Mouse (Mus musculus) hindbrain, embryonic 12.5 days (tissue): Measurements from ENCODE around the gene Lce1j. TPM values are rescaled to one million over a fixed set of nuclear protein-coding genes. Genes with fewer than 3 reads are reported as not detected.
"Not testable (repeated sequence)": the region's sequence is repeated elsewhere in the genome, so short reads cannot be mapped to it uniquely, and the experiment has no call there.

Source experiments
- ATAC-seq: fragments of 200-750 bp; cut with Nextera tagmentation; 2 replicates; pipeline ENCODE4 v1.8.0; 2017; ENCODE audit warnings: moderate TSS enrichment; ENCODE audit not compliant: low FRiP score
- H3K27ac ChIP-seq: fragments of 300-500 bp; sonication (generic); 2 replicates; pipeline ENCODE4 v1.5.1; 2016; ENCODE audit warnings: mild to moderate bottlenecking
- H3K27me3 ChIP-seq: fragments of 300-500 bp; sonication (generic); 2 replicates; pipeline ENCODE4 v1.6.1; 2016; ENCODE audit warnings: mild to moderate bottlenecking
- H3K36me3 ChIP-seq: fragments of 300-500 bp; sonication (generic); 2 replicates; pipeline ENCODE4 v1.6.1; 2016; ENCODE audit warnings: mild to moderate bottlenecking
- H3K4me1 ChIP-seq: fragments of 300-500 bp; sonication (generic); 2 replicates; pipeline ENCODE4 v1.6.1; 2016
- H3K4me2 ChIP-seq: fragments of 300-500 bp; sonication (generic); replicated peaks from 2 replicates; pipeline ENCODE4 v1.6.1; 2016; ENCODE audit warnings: mild to moderate bottlenecking
- H3K4me3 ChIP-seq: fragments of 300-500 bp; sonication (generic); 2 replicates; pipeline ENCODE4 v1.5.1; 2016; ENCODE audit warnings: mild to moderate bottlenecking
- H3K9ac ChIP-seq: fragments of 300-500 bp; sonication (generic); 2 replicates; pipeline ENCODE4 v1.6.1; 2016; ENCODE audit warnings: mild to moderate bottlenecking, moderate library complexity
- H3K9me3 ChIP-seq: fragments of 300-500 bp; sonication (generic); replicated peaks from 2 replicates; pipeline ENCODE4 v1.6.1; 2016; ENCODE audit warnings: mild to moderate bottlenecking
- WGBS: fragments of 180-500 bp; shearing (Covaris S2); methylation state at CpG from one replicate; pipeline ENCODE4 v1.1.7; 2016; 5-methylcytosine and 5-hydroxymethylcytosine counted together
- polyA plus RNA-seq: library from polyadenylated mRNA; unstranded; fragments of >200 nt; fragmentation: Nextera tagmentation; extraction: Ambion mirVana; gene quantifications from 2 replicates; pipeline ENCODE4 v1.2.1, GENCODE M21; 2016

Lce1j gene
- not detected in 2 replicates for polyA plus RNA-seq

- 95% methylated on average over 1 of the region's 1 CpGs for WGBS
- no peak within 1 kb of the TSS for H3K4me2 ChIP-seq
- no peaks in the 10 kb centered on the region for H3K27me3 ChIP-seq
- no peak within 1 kb of the TSS for H3K9ac ChIP-seq
- no peak within 1 kb of the TSS for H3K27ac ChIP-seq
- no peaks in the 10 kb centered on the region for H3K9me3 ChIP-seq
- H3K4me1 ChIP-seq: no peaks in the 10 kb centered on the region
- no peak for ATAC-seq
- no peaks in the 10 kb centered on the region for H3K36me3 ChIP-seq
- H3K4me3 ChIP-seq: no peak within 1 kb of the TSS
Measured at GRCm38 (mm10) chr3:92790414-92790813, at the start of gene Lce1j. Gene Lce1j (minus strand): TSS chr3:92790514.

- H3K4me3 ChIP-seq: no peak within 1 kb of the TSS
- H3K27ac ChIP-seq: no peak within 1 kb of the TSS
- no peaks in the 10 kb centered on the region for H3K4me1 ChIP-seq
- H3K9ac ChIP-seq: no peak within 1 kb of the TSS
- no peaks in the 10 kb centered on the region for H3K27me3 ChIP-seq
- H3K9me3 ChIP-seq: no peaks in the 10 kb centered on the region
- WGBS: 63% methylated on average over 1 of the region's 1 CpGs
- no peaks in the 10 kb centered on the region for H3K36me3 ChIP-seq
- no peak for ATAC-seq
- no peak within 1 kb of the TSS for H3K4me2 ChIP-seq
Measured at GRCm38 (mm10) chr3:92827108-92827507, 36.8 kb upstream of the Lce1j start, which contains the start of gene Kprp. Gene Kprp (minus strand): TSS chr3:92827247.

- H3K9ac ChIP-seq: no peak overlapping the region
- H3K36me3 ChIP-seq: no peaks in the 10 kb centered on the region
- no peak for ATAC-seq
- no peak overlapping the region for H3K4me3 ChIP-seq
- H3K27me3 ChIP-seq: no peaks in the 10 kb centered on the region
- no peaks in the 10 kb centered on the region for H3K9me3 ChIP-seq
- H3K27ac ChIP-seq: no peak overlapping the region
- no peaks in the 10 kb centered on the region for H3K4me1 ChIP-seq
- no peak overlapping the region for H3K4me2 ChIP-seq
- 52% methylated on average over 1 of the region's 1 CpGs for WGBS
Measured at GRCm38 (mm10) chr3:92825808-92826207, 35.5 kb upstream of the Lce1j start.

GRCm38 (mm10) chr3:92816036-92816435 lies 25.7 kb upstream of the Lce1j start:
- not testable (repeated sequence) for H3K27ac ChIP-seq, H3K36me3 ChIP-seq
- 96% methylated on average over 2 of the region's 2 CpGs for WGBS

GRCm38 (mm10) chr3:92815581-92815980 lies 25.3 kb upstream of the Lce1j start:
- 91% methylated on average over 3 of the region's 3 CpGs for WGBS
- H3K27me3 ChIP-seq: no peaks in the 10 kb centered on the region
- no peak overlapping the region for H3K4me2 ChIP-seq
- H3K9ac ChIP-seq: no peak overlapping the region
- H3K4me3 ChIP-seq: no peak overlapping the region
- H3K36me3 ChIP-seq: no peaks in the 10 kb centered on the region
- no peaks in the 10 kb centered on the region for H3K9me3 ChIP-seq
- ATAC-seq: no peak
- no peaks in the 10 kb centered on the region for H3K4me1 ChIP-seq
- no peak overlapping the region for H3K27ac ChIP-seq

More at GRCm38 (mm10) chr3:92816036-92816435, 25.7 kb upstream of the Lce1j start:
- not testable (repeated sequence) for H3K4me2 ChIP-seq, H3K9me3 ChIP-seq, H3K4me1 ChIP-seq, H3K27me3 ChIP-seq, H3K9ac ChIP-seq, ATAC-seq, H3K4me3 ChIP-seq

GRCm38 (mm10) chr3:92807791-92808190 lies 17.5 kb upstream of the Lce1j start, which contains the start of gene Lce1k:
Gene Lce1k (minus strand): TSS chr3:92807891.
- Histone ChIP-seq H3K36me3 (no peaks in the 10 kb centered on the region), H3K9ac (no peak within 1 kb of the TSS), H3K4me2 (no peak within 1 kb of the TSS), H3K27ac (no peak within 1 kb of the TSS), H3K27me3 (no peaks in the 10 kb centered on the region), H3K4me1 (no peaks in the 10 kb centered on the region), H3K9me3 (no peaks in the 10 kb centered on the region), H3K4me3 (no peak within 1 kb of the TSS)
- no peak for ATAC-seq

GRCm38 (mm10) chr3:92778799-92779198 lies 11.5 kb downstream of the Lce1j start, which contains the start of gene Lce1i:
Gene Lce1i (minus strand): TSS chr3:92778899.
- Histone ChIP-seq H3K4me1 (no peaks in the 10 kb centered on the region), H3K9me3 (no peaks in the 10 kb centered on the region), H3K27me3 (no peaks in the 10 kb centered on the region), H3K27ac (no peak within 1 kb of the TSS), H3K4me3 (no peak within 1 kb of the TSS), H3K36me3 (no peaks in the 10 kb centered on the region), H3K4me2 (no peak within 1 kb of the TSS), H3K9ac (no peak within 1 kb of the TSS)
- 86% methylated on average over 1 of the region's 1 CpGs for WGBS
- no peak for ATAC-seq

GRCm38 (mm10) chr3:92771573-92771972 lies 18.7 kb downstream of the Lce1j start:
- Histone ChIP-seq H3K27ac (no peak overlapping the region), H3K4me2 (no peak overlapping the region), H3K4me1 (no peaks in the 10 kb centered on the region), H3K9me3 (no peaks in the 10 kb centered on the region), H3K36me3 (no peaks in the 10 kb centered on the region), H3K9ac (no peak overlapping the region), H3K27me3 (no peaks in the 10 kb centered on the region), H3K4me3 (no peak overlapping the region)
- ATAC-seq: no peak
- WGBS: 26% methylated on average over 3 of the region's 3 CpGs

GRCm38 (mm10) chr3:92764965-92765364 lies 25.3 kb downstream of the Lce1j start, which contains the start of gene Lce1h:
Gene Lce1h (minus strand): TSS chr3:92765065.
- no peaks in the 10 kb centered on the region for H3K36me3 ChIP-seq
- H3K27ac ChIP-seq: no peak within 1 kb of the TSS
- H3K9me3 ChIP-seq: no peaks in the 10 kb centered on the region
- H3K4me1 ChIP-seq: no peaks in the 10 kb centered on the region
- no peak within 1 kb of the TSS for H3K4me3 ChIP-seq
- H3K27me3 ChIP-seq: no peaks in the 10 kb centered on the region
- no peak within 1 kb of the TSS for H3K4me2 ChIP-seq
- ATAC-seq: no peak
- H3K9ac ChIP-seq: no peak within 1 kb of the TSS
- WGBS: 96% methylated on average over 1 of the region's 1 CpGs

GRCm38 (mm10) chr3:92753197-92753596 lies 37.1 kb downstream of the Lce1j start:
- H3K4me2 ChIP-seq: no peak overlapping the region
- no peak overlapping the region for H3K4me3 ChIP-seq
- no peak for ATAC-seq
- H3K4me1 ChIP-seq: no peaks in the 10 kb centered on the region
- no peak overlapping the region for H3K27ac ChIP-seq
- H3K36me3 ChIP-seq: no peaks in the 10 kb centered on the region
- 32% methylated on average over 3 of the region's 3 CpGs for WGBS
- no peaks in the 10 kb centered on the region for H3K27me3 ChIP-seq
- no peak overlapping the region for H3K9ac ChIP-seq
- H3K9me3 ChIP-seq: no peaks in the 10 kb centered on the region

- no peak within 1 kb of the TSS for H3K4me2 ChIP-seq
- H3K36me3 ChIP-seq: no peaks in the 10 kb centered on the region
- WGBS: 85% methylated on average over 1 of the region's 1 CpGs
- no peaks in the 10 kb centered on the region for H3K9me3 ChIP-seq
- ATAC-seq: no peak
- H3K27ac ChIP-seq: no peak within 1 kb of the TSS
- no peak within 1 kb of the TSS for H3K4me3 ChIP-seq
- no peak within 1 kb of the TSS for H3K9ac ChIP-seq
- no peaks in the 10 kb centered on the region for H3K4me1 ChIP-seq
- no peaks in the 10 kb centered on the region for H3K27me3 ChIP-seq
Measured at GRCm38 (mm10) chr3:92752238-92752637, 38.1 kb downstream of the Lce1j start, which contains the start of gene Lce1g. Gene Lce1g (minus strand): TSS chr3:92752338.

- no peaks in the 10 kb centered on the region for H3K9me3 ChIP-seq
- no peaks in the 10 kb centered on the region for H3K27me3 ChIP-seq
- no peak within 1 kb of the TSS for H3K4me2 ChIP-seq
- H3K36me3 ChIP-seq: no peaks in the 10 kb centered on the region
- WGBS: 88% methylated on average over 1 of the region's 1 CpGs
- no peak within 1 kb of the TSS for H3K27ac ChIP-seq
- ATAC-seq: no peak
- H3K9ac ChIP-seq: no peak within 1 kb of the TSS
- no peak within 1 kb of the TSS for H3K4me3 ChIP-seq
- H3K4me1 ChIP-seq: no peaks in the 10 kb centered on the region
Measured at GRCm38 (mm10) chr3:92738996-92739395, 51.3 kb downstream of the Lce1j start, which contains the start of gene Gm38119. Gene Gm38119 (minus strand): TSS chr3:92739096.
